Mouse (Mus musculus): Measurements from ENCODE around the gene Prpf38a. TPM values are rescaled to one million over a fixed set of nuclear protein-coding genes. Genes with fewer than 3 reads are reported as not detected.

The Prpf38a gene
- total RNA-seq (2023) = 10 to 100 TPM; 45.2 to 51.1 TPM

GRCm38 (mm10) chr4:108578840-108579742 lies at the start of gene Prpf38a, which contains the start of gene Orc1:
Prpf38a (minus strand) TSS chr4:108579336.
Orc1 (plus strand) TSS chr4:108579423.

GRCm38 (mm10) chr4:108619587-108620341 lies 40.6 kb upstream of the Prpf38a start, which contains the start of gene Cc2d1b:
Cc2d1b (plus strand) TSS chr4:108619940.

Other genes with a start within 250 kb of the Prpf38a start
- gene Shisal2a, start 196.0 kb downstream of the Prpf38a start, total RNA-seq (2023) = not detected
- 1 to 10 TPM; 1.5 to 3.8 TPM for gene Gpx7, start 172.4 kb downstream of the Prpf38a start, total RNA-seq (2023)
- 100 to 1,000 TPM; 291 to 305 TPM for gene Tut4, start 119.9 kb downstream of the Prpf38a start, total RNA-seq (2023)
- 1 to 10 TPM; 2.9 to 5.6 TPM for gene Orc1, start 87 bp upstream of the Prpf38a start, total RNA-seq (2023)
- 100 to 1,000 TPM; 102 to 113 TPM for gene Cc2d1b, start 40.6 kb upstream of the Prpf38a start, total RNA-seq (2023)
- gene 3110021N24Rik, start 140.3 kb upstream of the Prpf38a start, total RNA-seq (2023) = not detected
- under 1 TPM in 1 of 2 experiments, not detected in 1; 0.09 TPM for gene Zfyve9, start 201.5 kb upstream of the Prpf38a start, total RNA-seq (2023)